Mouse (Mus musculus): ENCODE data around the gene Rnf17. TPM values are rescaled to one million over a fixed set of nuclear protein-coding genes. Genes with fewer than 3 reads are reported as not detected.

The Rnf17 gene
- polyA plus RNA-seq, 1 experiment, result 0.03 TPM

- H3K27me3 ChIP-seq (ENCODE audit: control insufficient read depth, insufficient read depth, low read length), result no peaks in the 10 kb centered on the region
- 95% methylated on average over 1 of the region's 1 CpGs for WGBS
- H3K4me1 ChIP-seq (replicated peaks; ENCODE audit: control insufficient read depth, insufficient read depth, low read length), result no peaks in the 10 kb centered on the region
- peaks cover 24% of the 10 kb centered on the region; the same call in 1 of the 2 replicates for H3K36me3 ChIP-seq (ENCODE audit: control insufficient read depth, insufficient read depth, low read length)
- H3K4me3 ChIP-seq (ENCODE audit: control insufficient read depth, insufficient read depth, low read length), result no peak overlapping the region
- no peak overlapping the region; the same call in 1 of the 2 replicates for H3K27ac ChIP-seq (ENCODE audit: control insufficient read depth, insufficient read depth, low read length)
- DNase-seq, result no peak
- no peak for TF ChIP-seq CTCF (IDR thresholded peaks at IDR 0.05; ENCODE audit: borderline replicate concordance, control insufficient read depth, extremely low read depth, insufficient read depth, low read length, poor library complexity)
These were observed 142.6 kb downstream of the Rnf17 start for GRCm38 (mm10) chr14:56544946-56545345.

GRCm38 (mm10) chr14:56545491-56545890, 143.1 kb downstream of the Rnf17 start:
- no peaks in the 10 kb centered on the region for H3K4me1 ChIP-seq (replicated peaks; ENCODE audit: control insufficient read depth, insufficient read depth, low read length)
- no peak overlapping the region for H3K4me3 ChIP-seq (ENCODE audit: control insufficient read depth, insufficient read depth, low read length)
- WGBS, result over 99% methylated on average over 4 of the region's 4 CpGs
- no peak for TF ChIP-seq CTCF (IDR thresholded peaks at IDR 0.05; ENCODE audit: borderline replicate concordance, control insufficient read depth, extremely low read depth, insufficient read depth, low read length, poor library complexity)
- TF ChIP-seq POLR2A (IDR thresholded peaks at IDR 0.05; ENCODE audit: control insufficient read depth, extremely low read depth, insufficient read depth, low read length, poor library complexity), result no peak
- peaks cover 24% of the 10 kb centered on the region; the same call in 1 of the 2 replicates for H3K36me3 ChIP-seq (ENCODE audit: control insufficient read depth, insufficient read depth, low read length)
- H3K27me3 ChIP-seq (ENCODE audit: control insufficient read depth, insufficient read depth, low read length), result no peaks in the 10 kb centered on the region
- H3K27ac ChIP-seq (ENCODE audit: control insufficient read depth, insufficient read depth, low read length), result no peak overlapping the region
- DNase-seq, result no peak

DNA sequence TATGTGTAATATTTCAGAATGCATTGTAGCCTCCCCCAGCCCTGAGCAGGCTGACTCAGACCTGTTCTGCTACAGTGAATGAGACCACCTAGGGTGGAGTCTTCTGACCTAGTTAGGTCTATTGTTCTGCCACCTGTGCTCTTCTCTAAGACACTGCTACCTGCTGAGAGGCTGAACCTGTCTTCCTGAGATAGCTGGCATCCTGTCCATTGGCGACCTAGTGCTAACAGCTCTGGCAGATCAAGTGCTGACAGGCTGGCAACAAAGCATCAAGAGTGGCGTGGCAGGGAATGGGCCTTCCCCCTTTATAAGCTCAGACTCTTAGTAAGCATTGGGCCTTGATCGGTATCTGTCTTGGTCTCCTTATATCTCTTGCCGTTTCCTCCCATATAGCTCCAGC, 148.6 kb downstream of the Rnf17 start:
- Histone ChIP-seq H3K27me3 (ENCODE audit: control insufficient read depth, insufficient read depth, low read length) (no peaks in the 10 kb centered on the region), H3K36me3 (ENCODE audit: control insufficient read depth, insufficient read depth, low read length) (peaks cover 51% of the 10 kb centered on the region)
- no peak for DNase-seq

DNA sequence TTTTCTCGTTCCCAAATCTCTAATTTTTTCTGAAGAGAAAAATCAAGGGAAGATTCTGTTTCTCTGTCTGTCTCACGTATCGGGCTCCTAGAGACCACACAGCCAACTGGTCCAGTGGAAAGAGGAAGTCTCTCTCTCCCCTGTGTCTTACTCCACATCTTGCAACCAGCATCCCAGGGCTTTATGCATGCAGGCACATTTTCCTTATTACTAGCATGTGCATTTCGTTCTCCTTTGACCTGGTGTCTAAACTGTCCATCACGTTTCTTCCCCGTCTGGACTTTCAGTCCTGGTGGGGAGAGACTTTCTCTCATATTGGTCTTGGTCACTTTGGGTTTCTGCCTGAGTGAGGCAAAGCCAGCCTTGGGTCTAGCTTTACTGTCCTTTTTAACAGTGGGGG, 150.5 kb downstream of the Rnf17 start:
- 94% methylated on average over 6 of the region's 6 CpGs for WGBS
- no peak for DNase-seq
- Histone ChIP-seq H3K4me3 (ENCODE audit: control insufficient read depth, insufficient read depth, low read length) (no peak overlapping the region), H3K27me3 (ENCODE audit: control insufficient read depth, insufficient read depth, low read length) (no peaks in the 10 kb centered on the region), H3K36me3 (ENCODE audit: control insufficient read depth, insufficient read depth, low read length) (peaks cover 56% of the 10 kb centered on the region), H3K4me1 (replicated peaks; ENCODE audit: control insufficient read depth, insufficient read depth, low read length) (no peaks in the 10 kb centered on the region), H3K27ac (ENCODE audit: control insufficient read depth, insufficient read depth, low read length) (no peak overlapping the region)
- TF ChIP-seq CTCF (IDR thresholded peaks at IDR 0.05; ENCODE audit: borderline replicate concordance, control insufficient read depth, extremely low read depth, insufficient read depth, low read length, poor library complexity) (no peak), POLR2A (IDR thresholded peaks at IDR 0.05; ENCODE audit: control insufficient read depth, extremely low read depth, insufficient read depth, low read length, poor library complexity) (no peak)

More for the DNA sequence above, 148.6 kb downstream of the Rnf17 start:
- 97% methylated on average over 4 of the region's 4 CpGs for WGBS
- Histone ChIP-seq H3K4me1 (replicated peaks; ENCODE audit: control insufficient read depth, insufficient read depth, low read length) (no peaks in the 10 kb centered on the region), H3K27ac (ENCODE audit: control insufficient read depth, insufficient read depth, low read length) (no peak overlapping the region), H3K4me3 (ENCODE audit: control insufficient read depth, insufficient read depth, low read length) (no peak overlapping the region)
- TF ChIP-seq CTCF (IDR thresholded peaks at IDR 0.05; ENCODE audit: borderline replicate concordance, control insufficient read depth, extremely low read depth, insufficient read depth, low read length, poor library complexity), result no peak
- TF ChIP-seq POLR2A (IDR thresholded peaks at IDR 0.05; ENCODE audit: control insufficient read depth, extremely low read depth, insufficient read depth, low read length, poor library complexity), result no peak

DNA sequence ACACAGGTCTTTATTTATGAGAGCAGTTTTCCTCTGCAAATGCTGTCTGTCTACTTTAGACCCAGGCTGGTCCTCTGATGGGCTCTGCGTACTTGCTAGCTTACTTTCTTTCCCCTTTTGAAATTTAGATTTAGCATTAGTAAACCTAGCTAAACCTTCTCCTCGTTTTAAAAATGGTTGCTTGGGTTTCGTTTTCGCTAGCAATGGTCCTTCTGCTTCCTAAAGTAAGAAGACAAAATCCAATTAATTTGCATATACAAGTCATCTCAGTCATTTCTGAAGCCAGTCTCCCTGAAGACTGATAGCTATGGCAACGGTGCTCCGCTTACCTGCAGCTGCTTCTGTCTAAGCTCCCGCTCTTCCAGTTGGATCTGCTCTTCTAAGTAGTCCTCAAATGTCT, 150.9 kb downstream of the Rnf17 start:
- 96% methylated on average over 7 of the region's 7 CpGs for whole genome bisulfite sequencing
- H3K4me3 ChIP-seq (ENCODE audit: control insufficient read depth, insufficient read depth, low read length), result no peak overlapping the region

GRCm38 (mm10) chr14:56554716-56555115, 152.3 kb downstream of the Rnf17 start:
- WGBS, result 98% methylated on average over 2 of the region's 2 CpGs
- Histone ChIP-seq H3K4me1 (replicated peaks; ENCODE audit: control insufficient read depth, insufficient read depth, low read length) (no peaks in the 10 kb centered on the region), H3K27me3 (ENCODE audit: control insufficient read depth, insufficient read depth, low read length) (no peaks in the 10 kb centered on the region), H3K27ac (ENCODE audit: control insufficient read depth, insufficient read depth, low read length) (no peak overlapping the region), H3K4me3 (ENCODE audit: control insufficient read depth, insufficient read depth, low read length) (no peak overlapping the region), H3K36me3 (ENCODE audit: control insufficient read depth, insufficient read depth, low read length) (peaks cover 62% of the 10 kb centered on the region)
- TF ChIP-seq POLR2A (IDR thresholded peaks at IDR 0.05; ENCODE audit: control insufficient read depth, extremely low read depth, insufficient read depth, low read length, poor library complexity), result no peak
- TF ChIP-seq CTCF (IDR thresholded peaks at IDR 0.05; ENCODE audit: borderline replicate concordance, control insufficient read depth, extremely low read depth, insufficient read depth, low read length, poor library complexity), result no peak
- DNase-seq, result no peak

More for the DNA sequence above, 150.9 kb downstream of the Rnf17 start:
- TF ChIP-seq POLR2A (IDR thresholded peaks at IDR 0.05; ENCODE audit: control insufficient read depth, extremely low read depth, insufficient read depth, low read length, poor library complexity), result no peak
- TF ChIP-seq CTCF (IDR thresholded peaks at IDR 0.05; ENCODE audit: borderline replicate concordance, control insufficient read depth, extremely low read depth, insufficient read depth, low read length, poor library complexity), result no peak
- H3K27ac ChIP-seq (ENCODE audit: control insufficient read depth, insufficient read depth, low read length), result no peak overlapping the region
- no peaks in the 10 kb centered on the region for H3K4me1 ChIP-seq (replicated peaks; ENCODE audit: control insufficient read depth, insufficient read depth, low read length)
- DNase-seq, result no peak
- peaks cover 56% of the 10 kb centered on the region for H3K36me3 ChIP-seq (ENCODE audit: control insufficient read depth, insufficient read depth, low read length)
- no peaks in the 10 kb centered on the region for H3K27me3 ChIP-seq (ENCODE audit: control insufficient read depth, insufficient read depth, low read length)

DNA sequence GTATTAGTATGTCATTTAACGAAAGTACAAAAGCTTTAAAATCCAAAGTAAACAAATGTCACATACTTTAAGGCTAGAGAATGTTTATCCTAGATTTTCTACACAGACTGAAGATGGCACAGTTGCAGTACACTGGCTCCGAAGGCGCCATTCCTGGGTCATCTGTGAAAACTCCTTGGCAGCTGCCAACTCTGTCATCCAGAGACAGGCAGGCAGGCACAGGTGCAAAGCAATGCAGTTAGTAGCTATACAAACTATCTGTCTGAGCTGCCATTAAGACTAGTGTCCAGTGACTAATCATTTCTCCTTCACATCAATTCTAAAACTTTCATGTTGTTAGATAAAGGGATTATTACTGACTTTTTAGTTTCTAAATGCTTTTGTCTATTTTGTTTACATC, 156.8 kb downstream of the Rnf17 start:
- no peaks in the 10 kb centered on the region for H3K27me3 ChIP-seq (ENCODE audit: control insufficient read depth, insufficient read depth, low read length)
- WGBS, result 98% methylated on average over 3 of the region's 3 CpGs
- H3K4me1 ChIP-seq (replicated peaks; ENCODE audit: control insufficient read depth, insufficient read depth, low read length), result no peaks in the 10 kb centered on the region
- no peak overlapping the region for H3K4me3 ChIP-seq (ENCODE audit: control insufficient read depth, insufficient read depth, low read length)
- no peak for DNase-seq
- peaks cover 61% of the 10 kb centered on the region for H3K36me3 ChIP-seq (ENCODE audit: control insufficient read depth, insufficient read depth, low read length)
- H3K27ac ChIP-seq (ENCODE audit: control insufficient read depth, insufficient read depth, low read length), result no peak overlapping the region
- no peak for TF ChIP-seq POLR2A (IDR thresholded peaks at IDR 0.05; ENCODE audit: control insufficient read depth, extremely low read depth, insufficient read depth, low read length, poor library complexity)
- TF ChIP-seq CTCF (IDR thresholded peaks at IDR 0.05; ENCODE audit: borderline replicate concordance, control insufficient read depth, extremely low read depth, insufficient read depth, low read length, poor library complexity), result no peak
